Mouse (Mus musculus): ENCODE measurements around the gene Tubgcp2. TPM values are rescaled to one million over a fixed set of nuclear protein-coding genes. Genes with fewer than 3 reads are reported as not detected.
A peak's percentile ranks its signal among the peaks of the same experiment; 100 is the strongest.

The Tubgcp2 gene
- total RNA-seq, 2 experiments from 2014 or later, result 24.4 to 26.0 TPM

- DNase-seq, result peak in 1 of 2 experiments; percentile 46
These were observed 57.3 kb downstream of the Tubgcp2 start for GRCm38 (mm10) chr7:139979011-139979719.

DNA sequence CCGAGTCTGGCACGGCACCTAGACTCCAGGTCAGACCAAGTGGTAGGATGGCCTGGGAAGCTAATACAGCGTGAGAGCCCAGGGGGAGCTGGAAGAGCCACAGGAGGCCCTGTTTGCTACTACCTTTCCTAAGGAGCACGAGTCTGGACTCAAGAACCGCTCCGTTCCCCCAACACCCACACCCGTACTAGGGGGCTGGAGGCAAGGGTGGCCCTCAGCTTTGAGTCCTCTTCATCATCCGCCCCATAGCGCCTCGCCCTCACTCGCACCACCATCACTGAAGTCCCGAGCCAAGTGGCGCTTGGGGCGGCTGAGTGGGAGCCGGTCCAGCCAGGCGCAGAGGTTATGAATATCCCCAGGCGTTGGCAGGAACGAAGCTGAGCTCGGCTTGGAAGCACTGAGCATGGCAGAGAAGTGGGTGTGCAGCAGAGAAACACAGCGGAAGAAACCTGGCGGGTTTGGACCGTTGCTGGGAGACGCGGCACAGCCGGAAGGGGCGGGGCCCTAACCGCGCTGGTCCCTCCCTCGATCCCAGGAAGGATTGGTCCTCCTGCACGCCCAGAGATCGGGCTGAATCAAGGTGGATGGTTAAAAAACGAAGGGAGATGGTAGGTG, 58.1 kb downstream of the Tubgcp2 start, which contains the start of gene 6430531B16Rik:
Gene 6430531B16Rik, minus strand, starts transcription at position 478 of the 615 bp plus-strand sequence.
- DNase-seq, result peak; percentile 89 to 93

DNA sequence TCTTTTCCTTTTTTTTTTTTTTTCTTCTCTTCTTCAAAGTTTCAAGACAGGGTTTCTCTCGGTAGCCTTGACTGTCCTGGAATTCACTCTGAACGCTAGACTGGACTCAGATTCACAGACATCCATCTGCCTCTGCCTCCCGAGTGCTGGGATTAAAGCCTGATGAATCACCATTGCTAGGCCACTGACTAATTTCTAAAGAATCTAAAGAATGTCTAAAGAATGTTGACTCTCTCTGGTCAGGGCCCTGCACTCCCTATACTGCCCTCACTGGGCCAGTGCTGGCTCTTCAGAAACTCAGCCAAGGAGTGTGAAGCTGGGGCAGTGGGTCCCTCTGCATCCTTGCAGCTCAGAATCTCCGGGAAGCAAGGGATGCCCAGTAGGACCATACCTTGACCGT, 61.0 kb downstream of the Tubgcp2 start:
- DNase-seq, result no peak

GRCm38 (mm10) chr7:139974307-139974706, 62.2 kb downstream of the Tubgcp2 start:
- DNase-seq, result no peak

GRCm38 (mm10) chr7:139972923-139973331, 63.5 kb downstream of the Tubgcp2 start:
- DNase-seq, result no peak

- DNase-seq, result peak; percentile 70 to 75
These were observed 65.0 kb downstream of the Tubgcp2 start for GRCm38 (mm10) chr7:139971436-139971835.

- no peak for DNase-seq
These were observed 65.5 kb downstream of the Tubgcp2 start for GRCm38 (mm10) chr7:139970979-139971378.

DNA sequence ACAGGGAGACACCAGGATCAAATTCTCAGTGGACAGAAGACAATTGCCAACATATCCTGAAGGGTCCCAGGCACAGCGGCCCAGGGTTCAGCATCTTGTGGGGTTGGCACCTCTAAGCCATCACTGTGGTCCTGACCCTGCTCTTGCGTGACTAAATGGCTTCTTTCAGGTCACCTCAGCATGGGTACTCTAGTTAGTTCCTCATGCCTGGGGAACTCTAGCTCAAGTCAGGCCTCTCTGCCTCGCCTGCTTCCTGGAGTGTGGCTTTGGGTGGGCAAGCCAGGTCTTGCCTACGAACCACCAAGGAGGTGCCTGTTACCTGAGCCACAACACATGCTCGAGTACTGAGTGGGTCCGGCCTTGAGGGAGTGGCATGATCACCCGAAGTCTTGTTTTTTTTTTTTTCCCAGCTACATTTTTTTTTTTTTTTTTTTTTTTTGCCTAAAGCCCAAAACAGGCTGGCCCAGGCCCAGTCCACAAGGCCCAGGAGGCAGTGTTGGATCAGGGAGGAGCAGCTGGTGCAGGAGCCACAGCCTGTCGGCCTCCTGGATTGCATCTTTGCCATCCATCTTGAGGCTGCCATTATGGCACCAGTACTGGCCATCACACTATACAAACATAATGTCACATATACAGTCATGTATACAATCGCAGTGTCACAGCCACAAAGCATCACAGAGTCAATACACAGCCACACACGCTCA, 66.1 kb downstream of the Tubgcp2 start:
- DNase-seq, result no peak

- peak; percentile 78 to 87 for DNase-seq
These were observed 66.9 kb downstream of the Tubgcp2 start for GRCm38 (mm10) chr7:139969348-139970130.

- no peak for DNase-seq
These were observed 68.0 kb downstream of the Tubgcp2 start for GRCm38 (mm10) chr7:139968428-139968827.

GRCm38 (mm10) chr7:139967175-139967574, 69.3 kb downstream of the Tubgcp2 start:
- no peak for DNase-seq

DNA sequence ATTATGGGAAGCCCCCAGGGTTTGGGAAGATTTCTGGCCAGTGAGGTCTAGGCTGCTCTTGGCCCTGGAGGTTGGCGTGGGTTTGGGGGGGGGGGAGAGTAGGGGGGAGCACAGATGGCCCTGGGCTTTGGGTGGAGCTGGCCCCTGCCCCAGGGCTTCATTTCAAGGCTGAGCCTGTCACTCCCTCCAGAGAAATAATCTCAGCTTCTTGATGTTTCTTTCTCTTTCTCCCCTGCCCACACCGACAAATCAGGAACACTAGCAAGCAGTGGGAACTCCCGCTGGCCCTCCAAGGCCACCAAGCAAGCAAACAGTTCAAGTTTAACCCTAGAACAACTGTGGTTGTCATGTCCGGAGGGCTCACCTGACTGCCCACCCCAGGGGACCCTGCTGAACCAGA, 72.7 kb downstream of the Tubgcp2 start:
- DNase-seq, result no peak

DNA sequence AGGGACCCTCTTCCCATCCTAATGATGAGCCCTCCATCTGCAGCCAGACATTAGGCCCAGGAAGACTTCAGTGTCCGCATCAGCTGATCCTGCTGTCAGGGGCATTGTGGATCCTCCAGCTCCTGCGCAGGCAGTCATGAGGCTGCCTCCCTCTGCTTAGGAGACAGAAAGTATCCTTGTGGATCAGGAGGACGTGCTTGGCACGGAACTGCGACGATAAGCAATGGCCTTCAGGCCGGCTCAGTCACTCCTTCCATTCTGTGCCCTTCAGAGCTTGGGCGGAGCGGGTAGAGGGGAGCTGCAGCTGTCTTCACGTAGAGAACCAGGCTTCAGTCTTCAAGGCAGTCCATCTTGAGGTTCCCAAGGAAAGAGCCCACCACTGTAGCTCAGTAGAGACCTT, 75.3 kb downstream of the Tubgcp2 start:
- DNase-seq, result peak; percentile 80 to 84

DNA sequence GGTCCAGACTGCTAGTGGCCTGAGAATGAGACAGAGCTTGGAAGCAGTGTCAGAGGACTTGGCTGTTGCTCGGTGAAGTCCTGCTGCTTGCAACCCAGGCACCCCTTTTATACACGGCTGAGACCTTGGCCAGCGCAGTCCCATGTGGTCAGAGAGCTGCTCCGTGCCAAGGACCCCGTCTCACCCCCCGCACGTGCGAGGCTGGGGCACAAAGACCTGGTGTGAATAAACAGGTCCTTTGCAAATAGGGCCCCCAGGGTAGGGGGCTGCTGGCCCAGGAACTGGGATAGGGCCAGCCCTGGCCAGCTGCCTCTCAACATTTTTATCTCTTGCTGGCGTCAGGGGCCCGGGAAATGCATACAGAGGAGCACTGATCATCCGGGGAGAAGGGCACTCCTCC, 78.5 kb downstream of the Tubgcp2 start:
- DNase-seq, result peak; percentile 51 to 64

- DNase-seq, result peak in 1 of 2 experiments; percentile 26
These were observed 79.0 kb downstream of the Tubgcp2 start for GRCm38 (mm10) chr7:139957437-139957836.

DNA sequence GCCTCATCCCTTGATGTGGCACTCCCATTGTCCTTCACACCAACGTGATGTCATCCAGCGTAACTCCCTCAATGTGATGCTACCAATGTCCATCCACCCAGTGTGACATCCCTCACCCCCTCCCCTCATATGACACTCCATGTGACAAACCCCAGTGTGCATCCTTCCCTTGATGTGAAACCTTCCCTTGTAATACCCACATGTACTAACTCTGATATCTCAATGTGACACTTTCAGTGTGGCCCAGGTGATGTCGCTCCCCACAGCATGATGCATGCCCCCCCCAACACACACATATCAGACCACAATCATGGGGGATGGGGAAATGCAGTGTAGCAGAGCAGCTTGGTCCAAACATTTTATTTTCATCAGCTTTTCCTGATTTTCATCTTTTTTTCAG, 79.8 kb downstream of the Tubgcp2 start:
- DNase-seq, result no peak

- DNase-seq, result no peak
These were observed 81.0 kb downstream of the Tubgcp2 start for GRCm38 (mm10) chr7:139955505-139955904.

DNA sequence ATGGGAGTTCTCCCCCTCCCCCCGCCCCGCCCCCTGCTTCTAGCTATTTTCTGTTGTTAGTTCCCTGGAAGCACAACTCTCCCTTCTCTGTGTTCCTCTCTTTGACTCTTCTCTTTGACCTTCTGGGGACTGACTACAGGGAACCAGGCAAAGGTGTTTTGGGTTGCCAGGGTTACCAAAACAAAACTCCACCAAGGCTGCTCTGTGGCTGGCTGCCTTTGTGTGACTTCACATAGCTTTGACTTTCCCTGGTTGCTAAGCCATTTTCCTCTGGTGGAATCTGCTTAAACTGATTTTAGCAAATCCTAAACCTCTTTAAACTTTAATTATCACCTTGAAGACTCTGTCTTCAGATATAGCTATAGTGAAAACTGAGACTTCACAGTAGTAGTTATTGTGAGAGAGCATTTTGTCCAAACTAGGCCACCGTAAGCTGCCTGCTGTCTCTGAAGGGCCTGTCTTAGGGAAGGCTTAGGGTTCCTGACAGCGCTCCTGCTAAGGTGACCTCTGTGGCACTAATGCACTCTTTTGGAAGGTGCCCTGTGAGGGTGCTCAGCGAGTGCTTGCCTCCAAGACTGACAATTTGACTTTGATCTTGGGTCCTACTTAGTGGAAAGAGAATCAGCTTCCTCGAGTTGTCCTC, 84.4 kb downstream of the Tubgcp2 start:
- DNase-seq, result no peak

DNA sequence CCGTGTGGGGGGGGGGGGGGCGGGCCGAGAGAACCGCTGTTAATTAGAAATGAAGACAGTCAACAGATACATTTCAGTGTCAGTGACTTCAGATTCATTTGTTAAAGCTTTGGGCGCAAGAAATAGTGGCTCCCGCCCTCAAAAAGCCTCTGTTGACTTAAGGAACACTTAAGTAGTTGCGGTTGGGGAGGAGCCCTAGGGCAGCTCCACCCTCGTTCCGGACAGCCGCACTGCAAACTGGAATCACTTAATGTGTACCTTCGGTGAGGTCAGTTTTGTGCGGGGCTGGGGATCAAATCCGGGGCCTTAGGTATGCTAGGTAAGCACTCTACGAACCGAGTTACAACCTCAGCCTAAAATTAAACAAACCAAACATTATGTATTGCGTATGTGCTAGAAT, 85.4 kb downstream of the Tubgcp2 start:
- DNase-seq, result peak; percentile 40 to 62

DNA sequence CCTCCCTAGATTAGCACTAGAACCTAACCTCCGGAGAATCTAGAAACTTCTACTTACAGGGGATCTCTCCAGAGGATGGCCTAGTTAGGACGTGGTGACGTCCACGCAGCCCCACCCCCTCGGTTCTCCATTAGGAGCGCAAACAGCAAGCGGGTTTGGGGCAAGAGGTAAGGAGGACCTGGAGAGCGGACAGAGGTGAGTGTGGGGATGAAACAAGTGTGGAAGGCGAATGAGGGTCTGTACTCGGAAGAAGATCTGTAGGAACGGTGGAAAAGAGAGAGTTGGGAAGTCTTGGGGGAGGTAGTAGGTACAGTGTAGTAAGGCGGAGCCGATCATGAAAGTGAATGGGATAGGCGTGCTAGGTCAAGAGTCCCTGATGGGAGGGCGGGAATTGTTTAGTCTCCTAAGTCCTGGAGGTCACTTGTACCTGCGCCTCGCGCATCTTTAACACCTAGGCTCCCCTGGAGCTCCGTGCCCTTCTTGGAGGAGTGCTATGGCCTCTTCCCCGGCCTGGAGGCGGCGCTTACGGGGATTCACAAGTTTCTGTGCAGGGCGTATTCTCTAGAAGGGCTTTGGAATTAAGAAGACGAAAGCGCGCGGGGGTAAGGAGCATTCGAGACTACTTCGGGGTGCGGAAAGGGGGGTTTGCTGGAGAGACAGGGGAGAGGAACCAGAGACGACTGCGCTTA, 86.0 kb downstream of the Tubgcp2 start:
- peak; percentile 70 to 82 for DNase-seq

DNA sequence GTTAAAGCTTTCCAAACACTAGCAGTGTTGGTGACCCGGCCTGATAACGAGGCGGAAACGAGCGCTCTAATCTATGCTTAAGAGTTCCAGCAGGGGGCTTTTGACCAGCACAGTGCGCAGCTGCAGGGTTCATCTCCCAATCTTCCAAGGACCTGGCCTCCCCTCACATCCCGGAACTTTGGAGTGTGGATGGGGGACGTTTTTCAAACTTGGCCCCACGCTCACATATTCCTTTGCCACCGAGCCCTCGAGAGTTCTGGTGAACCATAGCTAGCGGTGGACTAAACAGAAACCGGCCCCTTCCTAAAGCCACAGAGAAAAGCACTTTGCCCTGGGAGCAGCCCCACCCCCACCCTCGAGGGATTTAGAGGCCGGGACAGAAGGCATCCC, 86.6 kb downstream of the Tubgcp2 start:
- DNase-seq, result peak; percentile 63 to 77
